Mouse (Mus musculus): Measurements from ENCODE around the gene Kif2c.

GRCm38 (mm10) chr4:117210147-117211074 lies 28.0 kb upstream of the Kif2c start:
- TF ChIP-seq CTCF (IDR thresholded peaks at IDR 0.05; ENCODE audit: low read depth, low read length) (peak; percentile 61), GATA1 (IDR thresholded peaks at IDR 0.05; ENCODE audit: borderline replicate concordance, low read length) (no peak)

Measured in G1E (cell line).